Mouse (Mus musculus): Measurements from ENCODE around the gene Usp31.

Usp31 gene

DNA sequence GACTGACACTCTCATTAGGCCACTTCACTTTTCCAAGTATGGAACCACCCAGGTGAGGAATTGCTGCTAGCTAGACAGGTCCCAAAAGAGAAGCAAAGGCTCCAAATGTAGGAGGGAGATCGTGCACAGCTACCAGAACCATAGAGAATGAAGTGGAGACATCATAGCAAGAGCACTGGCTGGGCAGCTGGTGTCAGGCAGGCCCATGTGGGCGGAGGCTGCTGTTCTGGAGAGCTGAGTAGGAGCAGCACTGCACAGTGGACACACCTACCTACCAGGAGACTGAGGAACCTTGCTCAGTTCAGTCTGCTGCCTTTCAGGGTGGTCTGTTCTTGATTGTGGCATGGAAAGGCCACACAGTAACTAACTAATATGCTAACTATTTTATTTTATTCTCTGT is 52.4 kb downstream of the Usp31 start:
- no peak for DNase-seq

- DNase-seq: no peak
These were observed 54.4 kb downstream of the Usp31 start for GRCm38 (mm10) chr7:121652629-121653028.

GRCm38 (mm10) chr7:121650724-121651123 is 56.3 kb downstream of the Usp31 start:
- no peak for DNase-seq

GRCm38 (mm10) chr7:121640998-121641762 is 65.9 kb downstream of the Usp31 start:
- peak; percentile 46 for DNase-seq

DNA sequence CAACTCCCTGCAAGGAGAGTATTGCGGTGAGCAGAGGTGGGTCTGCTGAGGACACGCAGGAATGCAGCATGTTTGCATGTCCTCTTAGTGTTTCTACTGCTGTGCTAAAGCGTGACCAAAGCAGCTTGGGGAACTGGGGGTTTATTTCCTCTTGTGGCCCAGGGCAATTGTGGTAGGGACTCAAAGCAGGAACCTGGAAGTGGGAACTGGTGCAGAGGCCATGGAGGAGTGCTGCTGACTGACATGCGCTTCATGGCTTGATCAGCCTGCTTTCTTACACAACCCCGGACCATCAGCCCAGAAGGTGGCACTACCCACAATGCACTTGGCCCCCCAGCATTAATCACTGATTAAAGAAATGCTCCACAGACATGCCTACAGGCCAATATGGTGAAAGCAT is 70.3 kb downstream of the Usp31 start:
- DNase-seq: no peak

DNA sequence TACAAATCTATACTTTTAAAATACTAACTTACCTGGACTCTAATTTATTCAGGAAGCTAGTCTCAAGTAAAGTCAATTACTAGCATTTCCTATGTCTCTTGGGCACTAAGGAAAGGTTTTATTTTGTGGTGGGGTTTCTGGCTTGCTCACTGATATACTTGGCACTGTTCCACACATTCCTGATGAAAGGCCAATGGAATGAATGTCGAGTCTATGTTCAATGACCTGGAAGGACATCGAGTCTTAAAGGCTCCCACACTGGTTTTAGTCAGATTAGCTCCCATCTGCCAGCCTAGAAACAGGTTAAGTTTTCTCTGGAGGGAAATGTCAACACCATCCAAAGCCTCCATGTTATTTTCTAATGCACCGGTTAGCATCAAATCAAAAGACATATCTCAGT is 72.8 kb downstream of the Usp31 start:
- DNase-seq: no peak

- DNase-seq: no peak
These were observed 84.1 kb downstream of the Usp31 start for GRCm38 (mm10) chr7:121622835-121623420.

- no peak for DNase-seq
These were observed 84.6 kb downstream of the Usp31 start for GRCm38 (mm10) chr7:121622433-121622832.

DNA sequence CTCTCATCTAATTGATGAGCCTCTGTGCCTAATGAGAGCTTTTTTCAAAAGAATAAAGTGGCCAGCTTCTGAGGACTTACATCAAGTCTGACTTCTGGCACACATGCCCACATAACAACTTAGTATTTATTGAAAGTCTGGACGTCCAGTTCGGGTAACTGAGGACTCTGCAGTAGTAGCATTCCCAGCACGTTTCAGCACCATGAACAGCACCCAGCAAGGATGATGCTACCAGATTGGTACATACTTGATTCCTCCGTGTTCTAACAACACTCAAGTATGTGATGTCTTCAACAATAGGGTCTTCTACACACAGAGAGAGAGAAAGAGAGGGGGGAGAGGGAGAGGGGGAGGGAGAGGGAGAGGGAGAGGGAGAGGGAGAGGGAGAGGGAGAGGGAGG is 105.4 kb downstream of the Usp31 start:
- DNase-seq: no peak

GRCm38 (mm10) chr7:121596401-121596800 is 110.7 kb downstream of the Usp31 start:
- DNase-seq: no peak

GRCm38 (mm10) chr7:121595496-121595895 is 111.6 kb downstream of the Usp31 start:
- no peak for DNase-seq

GRCm38 (mm10) chr7:121595085-121595484 is 112.0 kb downstream of the Usp31 start:
- no peak for DNase-seq

- no peak for DNase-seq
These were observed 112.4 kb downstream of the Usp31 start for GRCm38 (mm10) chr7:121594623-121595022.

All from kidney, adult 18-20 months (tissue).